Mouse (Mus musculus): Measurements from ENCODE around the gene Gm17657. TPM values are rescaled to one million over a fixed set of nuclear protein-coding genes. Genes with fewer than 3 reads are reported as not detected.
A peak's percentile ranks its signal among the peaks of the same experiment; 100 is the strongest.
"Not testable (repeated sequence)": the region's sequence is repeated elsewhere in the genome, so short reads cannot be mapped to it uniquely, and the experiment has no call there.

Gm17657 gene
- total RNA-seq, 2 experiments from 2014 or later, result not detected

DNA sequence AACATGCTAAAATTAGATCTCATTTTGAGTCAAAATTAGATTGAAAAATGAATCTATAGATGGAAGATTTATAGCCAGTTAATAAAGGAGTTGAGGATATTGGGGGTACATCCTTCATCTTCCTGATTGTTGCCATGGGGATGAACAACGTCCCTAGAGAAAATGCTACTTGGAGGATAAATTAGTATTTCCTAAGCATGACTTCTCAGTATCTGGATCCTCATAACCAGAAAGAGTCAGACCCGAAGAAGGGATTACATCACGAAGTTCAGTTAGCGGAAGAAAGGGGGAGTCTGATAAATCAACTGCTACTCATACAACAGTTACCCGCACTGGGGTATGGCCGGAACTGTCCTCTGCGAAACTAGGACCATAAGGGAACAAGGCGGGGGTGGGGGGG is 444 bp downstream of the Gm17657 start:
- ATAC-seq (ENCODE audit: poor library complexity, severe bottlenecking), result 0 out of 2 replicates have a peak, but pooled peaks have one; percentile 22

DNA sequence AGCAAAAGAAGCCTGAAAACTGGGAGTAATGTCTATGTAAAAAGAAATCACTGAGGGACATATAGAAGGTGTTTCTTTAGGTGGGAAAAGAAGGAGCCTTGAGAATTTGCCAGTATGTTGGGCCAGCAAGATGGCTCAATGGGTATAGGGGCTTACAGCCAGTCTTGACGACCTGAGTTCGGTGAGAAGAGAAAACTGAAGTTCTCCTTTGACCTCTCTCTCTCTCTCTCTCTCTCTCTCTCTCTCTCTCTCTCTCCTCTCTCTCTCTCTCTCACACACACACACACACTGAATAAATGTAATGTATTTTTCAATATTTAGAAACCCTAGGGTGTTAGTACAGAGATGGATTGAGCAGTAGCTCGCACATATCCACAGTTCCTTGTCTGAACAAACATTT is 944 bp downstream of the Gm17657 start:
- ATAC-seq (ENCODE audit: poor library complexity, severe bottlenecking), result no peak

DNA sequence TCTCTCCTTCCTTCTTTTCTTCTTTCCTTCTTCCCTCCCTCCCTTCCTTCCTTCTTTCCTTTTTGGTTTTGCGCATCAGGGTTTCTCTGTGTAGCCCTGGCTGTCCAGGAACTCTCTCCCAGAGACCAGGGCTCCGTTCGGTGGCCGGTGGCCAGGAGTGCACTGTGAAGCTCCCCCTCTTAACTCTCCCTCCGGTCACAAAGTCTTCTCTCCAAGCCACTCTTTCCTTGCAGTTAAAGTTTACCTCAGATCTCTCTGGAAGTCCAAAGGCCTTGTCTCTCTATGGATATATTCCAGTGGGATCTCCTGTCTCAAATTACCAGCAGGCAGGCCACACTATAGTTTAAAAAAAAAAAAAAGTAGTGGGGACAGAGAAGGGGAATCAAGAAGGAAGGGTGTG is 4.2 kb downstream of the Gm17657 start:
- ATAC-seq (ENCODE audit: poor library complexity, severe bottlenecking), result no peak

DNA sequence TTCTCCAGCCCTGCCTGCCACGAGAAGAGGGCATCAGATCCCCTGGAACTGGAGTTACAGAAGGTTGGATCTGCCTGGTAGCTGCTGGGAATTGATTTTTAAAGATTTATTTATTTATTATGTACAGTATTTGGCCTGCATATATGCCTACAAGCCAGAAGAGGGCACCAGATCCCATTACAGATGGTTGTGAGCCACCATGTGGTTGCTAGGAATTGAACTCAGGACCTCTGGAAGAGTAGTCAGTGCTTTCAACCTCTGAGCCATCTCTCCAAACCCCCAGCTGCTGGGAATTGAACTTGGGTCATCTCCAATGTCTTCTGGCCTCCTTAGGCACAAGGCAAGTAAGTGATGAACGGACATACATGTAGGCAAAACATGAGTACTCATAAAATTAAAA is 5.4 kb downstream of the Gm17657 start:
- ATAC-seq (ENCODE audit: poor library complexity, severe bottlenecking), result no peak

DNA sequence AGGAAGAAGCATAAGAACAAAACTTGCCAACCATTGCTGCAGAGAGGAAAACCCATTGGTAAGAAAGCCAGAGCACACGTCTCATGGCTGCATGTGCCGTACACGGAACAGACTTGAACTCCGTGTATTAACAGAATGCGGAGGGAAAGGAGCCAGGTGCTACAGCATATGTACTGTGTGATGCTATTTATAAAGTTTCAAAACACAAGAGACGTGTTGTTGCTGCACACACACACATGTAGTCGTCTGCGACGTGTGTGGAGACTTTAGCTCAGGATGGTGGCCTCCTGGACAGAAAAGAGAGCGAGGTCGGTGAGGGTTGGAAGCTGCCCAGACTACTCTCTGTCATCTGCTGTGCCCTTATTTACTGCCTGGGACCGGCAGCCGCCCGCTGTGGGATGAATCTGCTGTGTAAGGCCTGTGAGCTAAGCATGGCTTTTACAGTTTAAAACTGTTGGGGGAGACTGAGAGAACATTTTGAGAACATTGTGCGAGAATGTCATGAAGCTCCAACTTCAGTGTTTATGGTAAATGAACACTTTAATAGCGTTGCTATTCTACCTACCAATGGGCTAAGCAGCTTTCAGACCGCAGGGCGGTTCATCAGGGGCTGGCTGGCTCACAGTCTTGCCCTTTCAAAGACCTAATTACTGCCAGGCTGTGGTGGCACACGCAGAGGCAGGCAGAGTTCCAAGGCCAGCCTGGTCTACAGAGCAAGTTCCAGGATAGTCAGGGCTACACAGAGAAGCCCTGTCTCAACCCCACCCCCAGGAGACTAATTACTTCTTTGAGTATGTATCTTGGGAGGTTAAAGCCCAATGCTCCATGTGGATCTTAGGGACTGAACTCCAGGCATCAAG is 6.4 kb downstream of the Gm17657 start:
- no peak for ATAC-seq (ENCODE audit: poor library complexity, severe bottlenecking)

DNA sequence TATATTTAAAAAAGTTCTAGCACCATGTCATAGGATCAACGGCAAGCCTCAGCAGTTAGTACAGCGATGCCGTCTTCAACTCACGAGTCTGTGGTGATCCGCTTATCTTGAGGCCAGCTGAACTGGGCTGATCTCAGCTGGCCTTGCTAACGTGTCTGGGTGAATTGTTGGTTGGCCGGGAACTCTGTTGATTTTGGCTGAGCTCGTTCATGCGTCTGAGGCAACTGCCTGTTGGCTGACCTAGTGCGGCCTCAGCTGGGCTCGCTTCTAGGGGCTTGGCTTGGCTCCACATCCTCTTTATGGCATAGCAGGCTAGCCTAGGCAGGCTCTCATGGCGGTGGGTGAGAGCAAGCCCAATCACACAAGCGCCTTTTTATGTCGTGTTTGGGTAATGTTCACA is 8.0 kb downstream of the Gm17657 start:
- ATAC-seq (ENCODE audit: poor library complexity, severe bottlenecking), result no peak

DNA sequence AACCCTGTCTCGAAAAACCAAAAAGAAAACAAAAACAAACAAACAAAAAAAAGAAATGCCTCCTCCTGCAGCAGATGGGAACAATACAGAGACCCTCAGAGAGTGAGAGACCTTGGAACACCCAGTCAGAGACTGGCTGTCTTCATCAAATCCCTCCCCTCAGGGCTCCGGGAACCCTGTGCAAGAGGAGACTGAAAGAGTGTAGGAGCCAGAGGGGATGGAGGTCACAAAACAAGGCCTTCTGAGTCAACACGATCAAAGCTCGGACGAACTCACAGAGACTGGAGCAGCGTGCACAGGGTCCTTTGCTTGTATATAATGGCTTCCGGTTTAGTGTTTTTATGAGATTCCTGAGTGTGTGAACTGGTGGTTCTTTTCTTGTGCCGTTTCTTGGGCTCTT is 9.0 kb downstream of the Gm17657 start:
- no peak for ATAC-seq (ENCODE audit: poor library complexity, severe bottlenecking)

DNA sequence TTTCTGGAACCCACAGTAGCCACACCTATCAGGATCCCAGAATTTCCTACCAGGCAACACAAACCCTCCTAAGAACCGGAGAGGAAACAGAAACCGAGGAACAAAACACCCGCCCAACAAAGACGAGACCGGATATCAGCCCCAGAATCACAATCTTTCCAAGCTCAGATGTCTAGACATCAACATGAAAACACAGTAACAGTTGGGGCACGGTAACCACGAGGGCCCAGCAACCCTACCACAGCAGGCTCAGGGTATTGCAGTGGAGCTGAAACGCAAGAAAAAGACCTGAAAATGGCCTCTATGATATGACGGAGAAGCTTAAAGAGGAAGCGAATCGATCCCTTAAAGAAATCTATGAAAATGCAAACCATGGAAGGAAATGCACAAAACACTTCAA is 15.6 kb downstream of the Gm17657 start:
- no peak for ATAC-seq (ENCODE audit: poor library complexity, severe bottlenecking)

DNA sequence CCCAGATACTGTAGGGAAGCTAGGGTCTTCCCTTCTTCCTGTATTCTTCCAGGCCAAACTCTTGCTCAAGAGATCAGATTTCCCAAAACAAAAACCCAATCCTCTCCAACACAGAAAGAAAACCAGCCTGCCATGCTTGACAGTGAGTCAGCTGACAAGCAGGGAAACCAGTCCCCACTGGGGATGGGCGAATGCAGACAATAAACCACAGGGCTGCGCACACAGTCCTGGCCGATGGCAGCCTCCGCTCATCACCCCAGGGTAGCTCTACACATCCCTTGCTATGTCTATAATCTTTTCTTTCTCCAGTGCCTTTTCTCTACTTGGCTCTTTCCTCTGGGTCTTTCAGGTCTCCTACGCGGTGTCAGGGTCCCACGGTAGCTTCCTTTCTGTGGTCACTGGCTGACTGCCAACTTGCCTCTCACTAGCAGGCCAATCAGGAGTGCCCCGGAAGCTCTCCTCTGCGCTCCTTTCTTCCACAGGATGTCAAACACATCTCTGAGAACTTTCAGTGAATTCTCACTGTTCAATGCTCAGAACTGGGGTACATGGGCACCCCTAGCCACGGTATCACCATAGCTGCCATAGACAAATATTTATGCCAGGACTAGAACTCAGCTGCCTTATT is 17.6 kb downstream of the Gm17657 start:
- peak; percentile 47 for ATAC-seq (ENCODE audit: poor library complexity, severe bottlenecking)

DNA sequence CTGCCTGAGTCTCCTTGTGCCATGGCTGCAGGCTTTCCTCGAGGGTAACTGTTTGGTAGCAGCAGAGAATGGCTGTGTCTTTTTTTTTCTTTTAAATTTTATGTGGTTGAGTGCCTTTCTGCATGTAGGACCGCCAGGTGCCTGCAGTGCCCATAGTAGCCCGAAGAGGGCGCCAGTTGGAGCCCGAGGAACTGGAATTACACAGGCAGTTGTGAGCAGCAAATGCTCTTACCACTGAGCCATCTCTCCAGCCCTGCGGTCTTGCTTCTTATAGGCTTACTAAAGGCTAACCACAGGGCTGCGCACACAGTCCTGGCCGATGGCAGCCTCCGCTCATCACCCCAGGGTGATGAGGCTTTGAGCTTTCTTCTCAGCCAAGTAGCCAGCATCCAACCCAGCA is 18.2 kb downstream of the Gm17657 start:
- no peak for ATAC-seq (ENCODE audit: poor library complexity, severe bottlenecking)

DNA sequence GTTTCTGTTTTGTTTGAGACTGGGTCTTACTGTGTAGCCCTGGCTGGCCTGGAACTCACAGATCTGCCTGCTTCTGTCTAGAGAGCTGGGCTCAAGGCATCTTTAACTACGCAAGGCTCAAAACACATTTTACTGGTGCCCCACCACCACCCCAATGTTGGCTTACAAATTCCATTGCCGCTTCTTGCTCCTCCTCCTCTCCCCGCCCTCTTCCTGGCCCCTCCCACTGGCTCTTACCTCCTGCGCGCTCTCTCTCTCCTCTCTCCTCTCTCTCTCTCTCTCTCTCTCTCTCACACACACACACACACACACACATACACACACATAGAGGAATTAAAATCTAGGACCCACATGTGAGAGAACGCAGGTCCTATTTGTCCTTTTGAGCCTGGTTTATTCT is 18.9 kb downstream of the Gm17657 start:
- ATAC-seq (ENCODE audit: poor library complexity, severe bottlenecking), result no peak

DNA sequence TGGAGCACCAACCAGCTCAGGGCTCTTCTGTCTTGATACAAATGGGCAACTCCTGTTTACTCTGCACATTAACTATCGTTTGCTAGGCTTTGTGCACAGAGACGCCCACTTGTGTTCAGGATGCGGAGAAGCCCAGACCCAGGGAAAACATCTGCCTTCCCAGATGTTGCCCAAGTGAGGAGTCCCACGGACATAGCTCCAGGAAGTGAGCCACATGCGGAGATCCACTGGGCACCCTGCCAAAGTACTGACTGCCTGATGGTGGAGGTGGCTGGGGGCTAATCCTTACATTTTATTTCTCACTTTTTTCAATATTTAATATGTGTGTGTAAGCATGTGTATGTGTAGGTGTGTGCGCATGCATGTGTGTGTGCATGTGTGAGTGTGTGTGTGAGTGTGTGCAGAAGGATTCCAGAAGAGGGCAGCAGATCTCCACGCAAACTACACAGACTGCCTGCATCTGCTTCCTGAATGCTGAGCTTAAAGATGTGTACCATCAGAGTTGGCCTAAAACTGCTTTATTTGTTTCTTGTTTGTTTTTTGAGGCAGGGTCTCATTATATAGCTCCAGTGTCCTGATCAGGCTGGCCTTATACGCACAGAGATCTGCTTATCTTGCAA is 20.8 kb downstream of the Gm17657 start:
- no peak for ATAC-seq (ENCODE audit: poor library complexity, severe bottlenecking)

DNA sequence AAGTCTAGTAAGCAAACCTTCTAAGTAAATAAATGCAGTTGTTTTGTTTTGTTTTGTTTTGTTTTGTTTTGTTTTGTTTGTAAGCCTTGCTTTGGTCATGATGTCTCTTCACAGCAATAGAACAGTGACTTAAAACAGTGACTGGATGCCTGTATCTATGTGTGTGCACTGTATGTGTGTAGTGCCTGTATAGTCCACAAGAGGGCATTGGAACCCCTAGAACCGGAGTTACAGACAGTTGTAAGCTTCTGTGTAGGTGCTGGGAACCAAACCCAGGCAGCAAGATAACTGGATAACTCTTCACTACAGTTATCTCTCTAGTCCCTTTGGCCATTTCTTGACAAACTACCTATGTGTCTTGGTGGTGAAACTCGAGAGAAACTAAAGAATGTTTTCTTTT is 23.8 kb downstream of the Gm17657 start:
- ATAC-seq (ENCODE audit: poor library complexity, severe bottlenecking), result no peak

DNA sequence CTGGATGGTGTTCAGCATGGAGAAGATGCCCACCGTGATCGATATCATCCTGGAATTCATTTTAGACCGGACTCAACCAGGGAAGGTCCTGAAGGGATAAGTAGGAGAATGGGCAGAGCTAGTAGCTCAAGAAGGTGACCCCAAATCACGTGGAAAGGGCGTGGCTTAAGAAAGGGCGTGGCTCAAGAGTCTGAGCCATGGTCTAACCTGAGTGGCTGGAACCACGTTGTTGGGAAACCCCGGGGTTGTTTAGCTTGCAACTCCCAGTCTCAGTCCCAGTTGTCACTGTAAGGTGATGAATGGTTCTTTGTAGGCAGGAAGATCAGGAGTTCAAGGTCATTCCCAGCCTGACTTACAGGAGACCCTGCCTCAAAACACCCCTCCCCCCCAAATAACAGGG is 29.7 kb downstream of the Gm17657 start:
- ATAC-seq (ENCODE audit: poor library complexity, severe bottlenecking), result no peak

DNA sequence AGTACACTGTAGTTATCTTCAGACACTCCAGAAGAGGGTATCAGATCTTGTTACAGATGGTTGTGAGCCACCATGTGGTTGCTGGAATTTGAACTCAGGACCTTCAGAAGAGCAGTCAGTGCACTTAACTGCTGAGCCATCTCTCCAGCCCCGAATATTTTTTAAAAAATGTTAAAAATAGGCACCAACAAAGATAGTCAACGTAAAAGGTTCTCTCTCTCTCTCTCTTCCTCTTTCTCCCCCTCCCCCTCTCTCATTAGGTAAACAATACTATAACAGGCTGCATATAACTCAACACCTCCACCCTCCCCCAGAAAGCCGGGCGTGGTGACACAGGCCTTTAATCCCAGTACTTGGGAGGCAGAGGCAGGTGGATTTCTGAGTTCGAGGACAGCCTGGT is 30.8 kb downstream of the Gm17657 start:
- not testable (repeated sequence) for ATAC-seq (ENCODE audit: poor library complexity, severe bottlenecking)

DNA sequence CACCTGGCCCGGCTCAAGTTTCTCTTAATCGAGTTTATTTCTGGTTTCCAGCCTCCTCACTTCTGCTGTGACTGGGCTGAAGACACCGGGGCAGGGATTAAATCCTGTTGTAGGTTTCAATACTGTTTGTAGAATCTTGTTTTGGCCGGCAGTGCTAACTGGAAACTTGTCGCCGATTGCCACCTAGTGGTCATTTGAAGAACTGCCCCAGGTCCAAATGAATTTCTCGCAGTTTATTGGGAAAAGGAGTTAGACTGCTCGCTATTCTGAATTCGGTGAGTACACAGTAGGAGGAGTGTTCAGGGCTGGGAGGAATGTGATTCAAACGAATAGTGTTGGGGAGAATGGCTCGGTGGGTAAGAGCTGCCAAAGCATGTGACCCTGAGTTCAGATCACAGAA is 35.0 kb downstream of the Gm17657 start:
- peak; percentile 36; the same call in 1 of the 2 replicates for ATAC-seq (ENCODE audit: poor library complexity, severe bottlenecking)

DNA sequence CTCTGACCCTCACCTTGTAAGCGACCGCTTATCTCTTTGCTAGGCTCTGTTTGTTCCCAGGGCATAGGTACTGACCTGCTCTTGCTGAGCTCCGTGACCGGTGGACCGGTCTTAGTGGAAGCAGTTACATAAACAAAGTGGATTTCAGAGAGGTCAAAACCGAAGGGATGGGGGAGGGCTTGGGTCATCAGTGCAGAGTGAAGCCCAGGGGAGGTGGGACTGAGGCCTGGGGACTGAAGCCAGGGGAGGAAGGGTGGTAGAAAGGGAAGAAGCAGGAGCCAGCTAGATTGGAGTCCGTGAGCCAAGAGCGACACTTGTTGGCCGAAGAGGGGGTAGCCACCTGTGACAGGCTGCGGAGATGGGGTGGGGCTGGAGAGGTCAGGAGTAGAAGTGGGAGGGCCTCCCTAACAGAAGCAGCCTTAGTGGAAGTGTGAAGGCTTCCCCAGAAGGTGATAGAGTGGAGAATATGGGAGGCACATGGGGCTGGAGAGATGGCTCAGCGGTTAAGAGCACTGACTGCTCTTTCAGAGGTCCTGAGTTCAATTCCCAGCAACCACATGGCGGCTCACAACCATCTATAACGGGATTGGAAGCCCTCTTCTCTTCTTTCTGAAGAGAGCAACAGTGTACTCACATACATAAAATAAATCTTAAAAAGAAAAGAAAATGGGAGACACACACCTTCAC is 36.3 kb downstream of the Gm17657 start:
- peak; percentile 84 for ATAC-seq (ENCODE audit: poor library complexity, severe bottlenecking)

DNA sequence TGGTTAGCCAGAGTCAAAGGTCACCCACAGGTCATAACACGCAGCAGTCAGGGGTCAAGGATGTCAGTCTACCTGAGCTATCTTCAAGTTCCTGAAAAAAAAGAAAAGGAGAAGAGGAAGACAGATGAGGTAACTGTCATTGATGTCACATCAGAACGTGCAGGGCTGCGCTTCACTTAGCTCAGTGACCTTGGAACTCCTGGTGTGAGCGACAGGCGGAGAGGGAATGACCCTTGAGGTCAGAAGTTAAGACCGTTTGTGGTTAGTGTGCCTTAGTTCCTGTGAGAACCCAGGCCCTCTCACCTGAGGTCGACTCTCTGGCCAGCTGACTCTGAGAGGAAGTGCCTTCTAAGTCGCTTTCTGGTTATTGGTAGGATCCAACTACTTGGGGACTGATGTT is 38.7 kb downstream of the Gm17657 start:
- ATAC-seq (ENCODE audit: poor library complexity, severe bottlenecking), result peak; percentile 86

DNA sequence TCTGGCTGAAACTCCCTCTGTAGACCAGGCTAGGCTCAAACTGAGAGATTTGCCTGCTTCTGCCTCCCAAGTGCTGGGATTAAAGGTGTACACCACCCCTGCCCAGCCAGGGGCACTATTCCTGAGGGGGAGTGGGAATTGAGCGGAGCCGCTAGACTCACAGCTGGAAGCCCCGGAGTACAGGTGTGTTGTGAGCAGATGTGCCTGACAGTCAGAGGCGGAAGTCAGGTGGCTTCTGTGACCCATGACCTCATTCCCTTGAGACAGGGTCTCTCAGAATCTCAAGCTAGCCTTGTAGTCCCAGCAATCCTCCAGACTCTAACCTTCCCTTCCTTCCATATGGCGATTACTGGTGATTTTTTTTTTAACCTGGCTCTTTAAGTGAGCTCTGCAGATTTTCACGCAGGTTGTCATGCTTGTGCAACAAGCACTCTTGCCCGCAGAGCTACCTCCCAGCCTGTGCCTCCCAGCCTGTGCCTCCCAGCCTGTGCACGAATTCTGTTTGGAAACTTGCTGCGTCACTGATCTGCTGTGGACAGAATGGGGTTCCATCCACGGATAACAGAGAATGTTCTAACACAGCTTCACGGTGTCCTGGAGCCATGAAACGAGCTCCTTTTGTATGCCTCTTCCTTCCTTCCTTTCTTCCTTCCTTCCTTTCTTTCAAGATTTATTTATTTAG is 40.4 kb downstream of the Gm17657 start:
- ATAC-seq (ENCODE audit: poor library complexity, severe bottlenecking), result no peak

DNA sequence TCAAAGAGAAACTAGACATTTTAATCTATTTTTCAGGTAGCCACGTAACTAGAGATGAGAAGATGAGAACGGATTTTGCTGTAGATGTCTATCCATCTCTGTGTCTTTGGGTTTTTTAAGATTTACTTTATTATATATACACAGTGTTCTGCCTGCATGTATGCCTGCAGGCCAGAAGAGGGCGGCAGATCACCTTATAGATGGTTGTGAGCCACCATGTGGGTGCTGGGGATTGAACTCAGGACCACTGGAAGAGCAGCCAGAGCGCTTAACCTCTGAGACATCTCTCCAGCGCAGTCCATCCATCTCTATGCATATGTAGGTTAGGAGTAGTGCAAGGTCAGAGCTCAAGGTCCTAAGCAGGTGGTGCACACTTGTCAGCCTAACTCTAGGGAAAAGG is 45.7 kb downstream of the Gm17657 start:
- ATAC-seq (ENCODE audit: poor library complexity, severe bottlenecking), result no peak
